Mouse (Mus musculus): ENCODE measurements at regions not wholly inside any gene's neighbourhood (a gene's known extent, or its start where the extent isn't known, plus 50 kb on each side); places are given as distances from the start of the nearest gene placed in this dataset.

DNA sequence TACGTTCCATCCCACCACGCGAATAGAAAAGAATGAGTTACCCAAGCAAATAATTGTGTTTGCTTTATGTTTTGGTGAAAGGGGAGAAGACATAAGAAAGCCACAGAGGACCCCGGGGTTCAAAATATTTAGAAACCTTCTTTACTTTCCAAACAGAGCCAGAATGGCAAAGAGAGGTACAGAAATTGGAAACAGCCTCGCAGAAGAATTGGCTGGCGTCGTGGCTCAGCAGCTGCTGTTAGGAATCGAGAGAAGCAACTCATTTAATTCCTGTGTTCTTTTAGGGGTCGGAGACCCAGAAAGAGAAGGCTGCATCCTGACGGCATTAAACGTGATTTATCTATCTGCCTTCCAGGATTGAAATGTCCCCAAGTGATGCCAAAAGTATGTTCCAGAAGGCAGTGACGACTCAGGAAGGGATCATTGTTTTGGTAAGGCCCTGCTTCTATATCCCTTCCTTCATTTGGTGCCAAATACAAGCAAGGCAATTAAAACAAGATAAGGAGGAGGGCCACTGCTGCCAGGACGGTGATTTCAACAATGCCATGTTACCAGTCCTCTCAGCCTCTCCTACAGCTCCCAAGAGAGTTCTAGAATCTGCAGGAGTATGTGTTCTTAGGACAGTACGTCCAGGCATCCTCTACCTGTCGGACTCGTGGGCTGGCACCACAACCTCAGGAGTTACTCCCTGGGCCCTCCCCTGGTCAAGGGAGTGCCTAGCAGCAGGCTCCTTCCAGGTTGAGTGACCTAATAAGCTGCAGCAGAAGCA is 334.8 kb downstream of the Efnb2 start:
- no peak for TF ChIP-seq CTCF (IDR thresholded peaks at IDR 0.05; ENCODE audit: borderline replicate concordance, insufficient read depth, low read length)
- TF ChIP-seq POLR2A (IDR thresholded peaks at IDR 0.05; ENCODE audit: low read depth, low read length) = no peak

Measured in embryonic fibroblast, embryonic 13.5 days (primary cell).